Mouse (Mus musculus): Measurements from ENCODE around the gene Mindy4. TPM values are rescaled to one million over a fixed set of nuclear protein-coding genes. Genes with fewer than 3 reads are reported as not detected.

Gene Mindy4
- total and polyA plus RNA-seq, 3 experiments, result 0.05 TPM; not detected in 2

- Histone ChIP-seq H3K9me3 (replicated peaks) (no peaks in the 10 kb centered on the region), H3K4me3 (ENCODE audit: low read depth, low read length) (no peak overlapping the region), H3K4me1 (ENCODE audit: insufficient read depth, low read depth, low read length) (no peaks in the 10 kb centered on the region), H3K27me3 (ENCODE audit: insufficient read depth, low read length) (0 out of 2 replicates have a peak, but pooled peaks cover 2% of the 10 kb centered on the region), H3K36me3 (replicated peaks) (no peaks in the 10 kb centered on the region)
- no peak for ATAC-seq (ENCODE audit: extremely low read depth, insufficient number of reproducible peaks, low FRiP score, poor library complexity, severe bottlenecking)
- TF ChIP-seq CTCF (IDR thresholded peaks at IDR 0.05; ENCODE audit: low read depth, low read length) (no peak), TAL1 (conservative IDR thresholded peaks at IDR 0.05; ENCODE audit: low read depth, low read length) (no peak), GATA1 (IDR thresholded peaks at IDR 0.05; ENCODE audit: borderline replicate concordance, low read length) (no peak), GATA2 (IDR thresholded peaks at IDR 0.05; ENCODE audit: borderline replicate concordance, low read depth, low read length) (no peak), POLR2AphosphoS5 (IDR thresholded peaks at IDR 0.05; ENCODE audit: insufficient replicate concordance, low read depth, low read length) (no peak)
- DNase-seq (ENCODE audit: low spot score), result no peak
Observed at GRCm38 (mm10) chr6:55252731-55253247, 49.6 kb downstream of the Mindy4 start.

GRCm38 (mm10) chr6:55256500-55257191, 53.5 kb downstream of the Mindy4 start:
- no peak for ATAC-seq (ENCODE audit: extremely low read depth, insufficient number of reproducible peaks, low FRiP score, poor library complexity, severe bottlenecking)

GRCm38 (mm10) chr6:55257246-55257645, 54.1 kb downstream of the Mindy4 start:
- Histone ChIP-seq H3K9me3 (replicated peaks) (no peaks in the 10 kb centered on the region), H3K4me3 (ENCODE audit: low read depth, low read length) (no peak overlapping the region), H3K27me3 (ENCODE audit: insufficient read depth, low read length) (0 out of 2 replicates have a peak, but pooled peaks cover 2% of the 10 kb centered on the region), H3K36me3 (replicated peaks) (no peaks in the 10 kb centered on the region), H3K4me1 (ENCODE audit: insufficient read depth, low read depth, low read length) (no peaks in the 10 kb centered on the region)
- no peak for TF ChIP-seq GATA2 (IDR thresholded peaks at IDR 0.05; ENCODE audit: borderline replicate concordance, low read depth, low read length)
- TF ChIP-seq CTCF (IDR thresholded peaks at IDR 0.05; ENCODE audit: low read depth, low read length), result no peak
- TF ChIP-seq POLR2AphosphoS5 (IDR thresholded peaks at IDR 0.05; ENCODE audit: insufficient replicate concordance, low read depth, low read length), result no peak
- no peak for TF ChIP-seq TAL1 (conservative IDR thresholded peaks at IDR 0.05; ENCODE audit: low read depth, low read length)
- no peak for TF ChIP-seq GATA1 (IDR thresholded peaks at IDR 0.05; ENCODE audit: borderline replicate concordance, low read length)
- no peak for ATAC-seq (ENCODE audit: extremely low read depth, insufficient number of reproducible peaks, low FRiP score, poor library complexity, severe bottlenecking)
- DNase-seq (ENCODE audit: low spot score), result no peak

More at GRCm38 (mm10) chr6:55256500-55257191, 53.5 kb downstream of the Mindy4 start:
- Histone ChIP-seq H3K9me3 (replicated peaks) (no peaks in the 10 kb centered on the region), H3K4me1 (ENCODE audit: insufficient read depth, low read depth, low read length) (no peaks in the 10 kb centered on the region), H3K27me3 (ENCODE audit: insufficient read depth, low read length) (0 out of 2 replicates have a peak, but pooled peaks cover 2% of the 10 kb centered on the region), H3K4me3 (ENCODE audit: low read depth, low read length) (no peak overlapping the region), H3K36me3 (replicated peaks) (no peaks in the 10 kb centered on the region)
- no peak for TF ChIP-seq GATA1 (IDR thresholded peaks at IDR 0.05; ENCODE audit: borderline replicate concordance, low read length)
- TF ChIP-seq POLR2AphosphoS5 (IDR thresholded peaks at IDR 0.05; ENCODE audit: insufficient replicate concordance, low read depth, low read length), result no peak
- TF ChIP-seq TAL1 (conservative IDR thresholded peaks at IDR 0.05; ENCODE audit: low read depth, low read length), result no peak
- TF ChIP-seq CTCF (IDR thresholded peaks at IDR 0.05; ENCODE audit: low read depth, low read length), result no peak
- TF ChIP-seq GATA2 (IDR thresholded peaks at IDR 0.05; ENCODE audit: borderline replicate concordance, low read depth, low read length), result no peak
- no peak for DNase-seq (ENCODE audit: low spot score)

GRCm38 (mm10) chr6:55258428-55259325, 55.5 kb downstream of the Mindy4 start:
- no peaks in the 10 kb centered on the region for H3K4me1 ChIP-seq (ENCODE audit: insufficient read depth, low read depth, low read length)
- no peak overlapping the region for H3K4me3 ChIP-seq (ENCODE audit: low read depth, low read length)
- 0 out of 2 replicates have a peak, but pooled peaks cover 2% of the 10 kb centered on the region for H3K27me3 ChIP-seq (ENCODE audit: insufficient read depth, low read length)
- no peak for DNase-seq (ENCODE audit: low spot score)
- TF ChIP-seq GATA1 (IDR thresholded peaks at IDR 0.05; ENCODE audit: borderline replicate concordance, low read length) (no peak), GATA2 (IDR thresholded peaks at IDR 0.05; ENCODE audit: borderline replicate concordance, low read depth, low read length) (no peak), CTCF (IDR thresholded peaks at IDR 0.05; ENCODE audit: low read depth, low read length) (no peak), TAL1 (conservative IDR thresholded peaks at IDR 0.05; ENCODE audit: low read depth, low read length) (no peak), POLR2AphosphoS5 (IDR thresholded peaks at IDR 0.05; ENCODE audit: insufficient replicate concordance, low read depth, low read length) (no peak)
- ATAC-seq (ENCODE audit: extremely low read depth, insufficient number of reproducible peaks, low FRiP score, poor library complexity, severe bottlenecking), result no peak
- no peaks in the 10 kb centered on the region for H3K36me3 ChIP-seq (replicated peaks)
- H3K9me3 ChIP-seq (replicated peaks), result no peaks in the 10 kb centered on the region

- Histone ChIP-seq H3K4me3 (ENCODE audit: low read depth, low read length) (no peak overlapping the region), H3K9me3 (replicated peaks) (no peaks in the 10 kb centered on the region), H3K27me3 (ENCODE audit: insufficient read depth, low read length) (0 out of 2 replicates have a peak, but pooled peaks cover 3% of the 10 kb centered on the region), H3K4me1 (ENCODE audit: insufficient read depth, low read depth, low read length) (no peaks in the 10 kb centered on the region), H3K36me3 (replicated peaks) (no peaks in the 10 kb centered on the region)
- ATAC-seq (ENCODE audit: extremely low read depth, insufficient number of reproducible peaks, low FRiP score, poor library complexity, severe bottlenecking), result no peak
- TF ChIP-seq POLR2AphosphoS5 (IDR thresholded peaks at IDR 0.05; ENCODE audit: insufficient replicate concordance, low read depth, low read length) (no peak), CTCF (IDR thresholded peaks at IDR 0.05; ENCODE audit: low read depth, low read length) (no peak), TAL1 (conservative IDR thresholded peaks at IDR 0.05; ENCODE audit: low read depth, low read length) (no peak), GATA1 (IDR thresholded peaks at IDR 0.05; ENCODE audit: borderline replicate concordance, low read length) (no peak), GATA2 (IDR thresholded peaks at IDR 0.05; ENCODE audit: borderline replicate concordance, low read depth, low read length) (no peak)
- no peak for DNase-seq (ENCODE audit: low spot score)
Observed at GRCm38 (mm10) chr6:55262161-55262560, 59.0 kb downstream of the Mindy4 start.

All from G1E (cell line).